Comparison of ENCODE assay signal across 8 mouse cellular contexts in the genomic region with DNA sequence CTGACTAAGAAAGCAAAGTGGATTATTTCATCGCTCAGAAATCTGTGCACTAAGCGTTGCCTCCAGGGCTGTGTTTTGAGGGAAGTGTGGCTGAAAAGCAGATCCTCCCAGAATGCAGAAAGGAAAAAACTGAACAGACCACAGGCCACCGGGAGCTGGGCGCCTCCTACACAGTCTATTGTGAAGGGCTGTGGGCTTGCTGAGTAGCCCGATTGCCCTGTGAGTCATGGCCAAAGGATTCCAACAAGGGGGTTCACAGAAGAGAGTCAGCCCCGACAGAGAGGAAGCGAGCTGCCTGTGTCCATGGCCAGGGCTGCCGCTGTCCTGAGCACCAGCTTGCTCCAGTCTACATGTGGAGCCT. TPM values are rescaled to one million over a fixed set of nuclear protein-coding genes. Genes with fewer than 3 reads are reported as not detected.
DNase-seq lines count a peak whose midpoint lies in the region; ATAC-seq and TF ChIP-seq lines count a peak whose summit lies in the region.

No protein-coding gene starts in this region.

- H3K36me3 ChIP-seq in limb, embryonic 13.5 days = no peaks in the 10 kb centered on the region
- H3K36me3 ChIP-seq in midbrain, embryonic 11.5 days (ENCODE audit: control insufficient read depth, insufficient read depth, low read length) = no peaks in the 10 kb centered on the region
- no peaks in the 10 kb centered on the region for H3K36me3 ChIP-seq in stomach, postnatal 0 days (ENCODE audit: control insufficient read depth, insufficient read depth, low read length)

- no peak for TF ChIP-seq EP300 in stomach, postnatal 0 days (optimal IDR thresholded peaks at IDR 0.05)

- H3K4me1 ChIP-seq in limb, embryonic 13.5 days = peaks cover 50% of the 10 kb centered on the region
- H3K4me1 ChIP-seq in midbrain, embryonic 11.5 days (ENCODE audit: control insufficient read depth, insufficient read depth, low read length) = peaks cover 38% of the 10 kb centered on the region
- no peaks in the 10 kb centered on the region for H3K4me1 ChIP-seq in stomach, postnatal 0 days (replicated peaks; ENCODE audit: control insufficient read depth, insufficient read depth)

- 0 out of 2 replicates have a peak overlapping the region, but pooled peaks have one; percentile 43 for H3K9ac ChIP-seq in limb, embryonic 13.5 days
- H3K9ac ChIP-seq in midbrain, embryonic 11.5 days (ENCODE audit: low read length) = peak overlapping the region; percentile 29
- H3K9ac ChIP-seq in stomach, postnatal 0 days (ENCODE audit: low read length) = peak overlapping the region; percentile 54

- H3K9me3 ChIP-seq in limb, embryonic 13.5 days = no peaks in the 10 kb centered on the region
- no peaks in the 10 kb centered on the region for H3K9me3 ChIP-seq in midbrain, embryonic 11.5 days (ENCODE audit: control insufficient read depth, low read length)
- H3K9me3 ChIP-seq in stomach, postnatal 0 days (ENCODE audit: control insufficient read depth, low read length) = no peaks in the 10 kb centered on the region

- H3K27ac ChIP-seq in limb, embryonic 13.5 days = peak overlapping the region; percentile 79
- peak overlapping the region; percentile 52; the same call in 1 of the 2 replicates for H3K27ac ChIP-seq in midbrain, embryonic 11.5 days (ENCODE audit: low read depth, low read length)
- H3K27ac ChIP-seq in stomach, postnatal 0 days (replicated peaks) = peak overlapping the region; percentile 82

- peak overlapping the region; percentile 49 for H3K4me2 ChIP-seq in limb, embryonic 13.5 days (replicated peaks)
- peak overlapping the region; percentile 36 for H3K4me2 ChIP-seq in midbrain, embryonic 11.5 days
- H3K4me2 ChIP-seq in stomach, postnatal 0 days (replicated peaks; ENCODE audit: low read depth) = peak overlapping the region; percentile 56

- H3K27me3 ChIP-seq in limb, embryonic 13.5 days = no peaks in the 10 kb centered on the region
- no peaks in the 10 kb centered on the region for H3K27me3 ChIP-seq in midbrain, embryonic 11.5 days (ENCODE audit: control insufficient read depth, insufficient read depth, low read length)
- no peaks in the 10 kb centered on the region for H3K27me3 ChIP-seq in stomach, postnatal 0 days (ENCODE audit: control insufficient read depth, insufficient read depth, low read length)

- TF ChIP-seq CTCF in stomach, postnatal 0 days (IDR thresholded peaks at IDR 0.05; ENCODE audit: low read depth) = no peak

- WGBS in limb, embryonic 13.5 days = 21% methylated on average over 8 of the region's 8 CpGs
- WGBS in midbrain, embryonic 11.5 days = 2% methylated on average over 8 of the region's 8 CpGs
- 12% methylated on average over 8 of the region's 8 CpGs for WGBS in stomach, postnatal 0 days

- peak; percentile 33 for DNase-seq in kidney, adult 18-20 months
- no peak for DNase-seq in kidney, adult 11 months
- DNase-seq in adrenal gland, adult 8-10 months = peak; percentile 37
- DNase-seq in fibroblast of lung, adult 2 months (ENCODE audit: low read depth) = peak; percentile 58
- DNase-seq in heart, postnatal 4 days = peak; percentile 72
- DNase-seq in midbrain, embryonic 11.5 days (ENCODE audit: low spot score, missing footprints) = peak; percentile 95
- DNase-seq in stomach, postnatal 0 days (ENCODE audit: low spot score) = peak; percentile 43

- ATAC-seq in limb, embryonic 13.5 days (ENCODE audit: low FRiP score, low read depth) = peak; percentile 64
- peak; percentile 74 for ATAC-seq in midbrain, embryonic 11.5 days (ENCODE audit: low FRiP score)
- ATAC-seq in stomach, postnatal 0 days (ENCODE audit: low FRiP score, low TSS enrichment) = peak; percentile 75

- no peak overlapping the region for H3K4me3 ChIP-seq in limb, embryonic 13.5 days
- H3K4me3 ChIP-seq in midbrain, embryonic 11.5 days (ENCODE audit: low read depth, low read length) = no peak overlapping the region
- H3K4me3 ChIP-seq in stomach, postnatal 0 days (ENCODE audit: low read depth, low read length) = peak overlapping the region; percentile 14

RNA-seq across cellular contexts. Expression of gene Bach2, which starts 12.4 kb away (rescaled TPM):
- total RNA-seq in adrenal gland, adult 8-10 months (2022) = 1 to 10 TPM; 2.8 to 3.3 (median 3.0) TPM
- 10 to 100 TPM; 23.9 to 24.5 TPM for total RNA-seq in heart, postnatal 4 days (2021)
- 9.2 and 12.2 TPM in 2 replicates for polyA plus RNA-seq in limb, embryonic 13.5 days (2015; fragmentation: Nextera tagmentation; extraction: Ambion mirVana)
- 11.2 and 13.2 TPM in 2 replicates for polyA plus RNA-seq in midbrain, embryonic 11.5 days (2014; fragmentation: Nextera tagmentation; extraction: Ambion mirVana)
- 1.9 TPM in 2 replicates for polyA plus RNA-seq in stomach, postnatal 0 days (2015; fragmentation: Nextera tagmentation; extraction: Ambion mirVana)
